Mouse (Mus musculus): ENCODE results near the gene Ica1l.
"Not testable (repeated sequence)": the region's sequence is repeated elsewhere in the genome, so short reads cannot be mapped to it uniquely, and the experiment has no call there.

Gene Ica1l

GRCm38 (mm10) chr1:60042796-60043469 is at the start of gene Ica1l:
Gene Ica1l (minus strand): TSS chr1:60043184.
- peak; percentile 8 for DNase-seq

GRCm38 (mm10) chr1:60076411-60076810 is 33.4 kb upstream of the Ica1l start:
- DNase-seq: no peak

- no peak for DNase-seq
Observed at GRCm38 (mm10) chr1:60075590-60075989, 32.6 kb upstream of the Ica1l start.

- DNase-seq: no peak
Observed at GRCm38 (mm10) chr1:60074935-60075334, 32.0 kb upstream of the Ica1l start.

- DNase-seq: not testable (repeated sequence)
Observed at GRCm38 (mm10) chr1:60070725-60071124, 27.7 kb upstream of the Ica1l start.

GRCm38 (mm10) chr1:60056310-60056709 is 13.3 kb upstream of the Ica1l start:
- DNase-seq: no peak

GRCm38 (mm10) chr1:60054659-60055058 is 11.7 kb upstream of the Ica1l start:
- no peak for DNase-seq

GRCm38 (mm10) chr1:60047481-60047880 is 4.5 kb upstream of the Ica1l start:
- DNase-seq: not testable (repeated sequence)

- no peak for DNase-seq
Observed at GRCm38 (mm10) chr1:60044595-60044994, 1.6 kb upstream of the Ica1l start.

- DNase-seq: no peak
Observed at GRCm38 (mm10) chr1:60042398-60042795, 587 bp downstream of the Ica1l start.

- DNase-seq: no peak
Observed at GRCm38 (mm10) chr1:60035044-60035443, 7.9 kb downstream of the Ica1l start.

GRCm38 (mm10) chr1:60017031-60017469 is 25.9 kb downstream of the Ica1l start:
- no peak for DNase-seq

GRCm38 (mm10) chr1:60016136-60016611 is 26.8 kb downstream of the Ica1l start:
- no peak for DNase-seq

GRCm38 (mm10) chr1:60015511-60015910 is 27.5 kb downstream of the Ica1l start:
- DNase-seq: no peak

GRCm38 (mm10) chr1:60013779-60014178 is 29.2 kb downstream of the Ica1l start:
- no peak for DNase-seq

GRCm38 (mm10) chr1:60008743-60009142 is 34.2 kb downstream of the Ica1l start:
- no peak for DNase-seq

- DNase-seq: no peak
Observed at GRCm38 (mm10) chr1:60007337-60007736, 35.6 kb downstream of the Ica1l start.

GRCm38 (mm10) chr1:60000319-60000718 is 42.7 kb downstream of the Ica1l start:
- no peak for DNase-seq

- no peak for DNase-seq
Observed at GRCm38 (mm10) chr1:59997352-59997751, 45.6 kb downstream of the Ica1l start.

GRCm38 (mm10) chr1:59995646-59996045 is 47.3 kb downstream of the Ica1l start:
- no peak for DNase-seq

- no peak for DNase-seq
Observed at GRCm38 (mm10) chr1:59987399-59988040, 55.5 kb downstream of the Ica1l start.

- no peak for DNase-seq
Observed at GRCm38 (mm10) chr1:59986626-59987025, 56.4 kb downstream of the Ica1l start.

- no peak for DNase-seq
Observed at GRCm38 (mm10) chr1:59967291-59967690, 75.7 kb downstream of the Ica1l start.

GRCm38 (mm10) chr1:59966171-59966785 is 76.7 kb downstream of the Ica1l start:
- DNase-seq: no peak

Measured in kidney, adult 11 months (tissue).